Mouse (Mus musculus) C2C12 (cell line): ENCODE measurements around the gene Baz2a.

Experiments
- MYOD1 ChIP-seq: IDR thresholded peaks from one replicate; pipeline ENCODE4 v1.6.1; 2011; ENCODE audit warnings: low read depth; ENCODE audit not compliant: control insufficient read depth, insufficient read length
- USF1 ChIP-seq: IDR thresholded peaks from one replicate; pipeline ENCODE4 v1.6.1; 2011; ENCODE audit warnings: low read depth, mild to moderate bottlenecking, control low read depth, moderate library complexity

DNA sequence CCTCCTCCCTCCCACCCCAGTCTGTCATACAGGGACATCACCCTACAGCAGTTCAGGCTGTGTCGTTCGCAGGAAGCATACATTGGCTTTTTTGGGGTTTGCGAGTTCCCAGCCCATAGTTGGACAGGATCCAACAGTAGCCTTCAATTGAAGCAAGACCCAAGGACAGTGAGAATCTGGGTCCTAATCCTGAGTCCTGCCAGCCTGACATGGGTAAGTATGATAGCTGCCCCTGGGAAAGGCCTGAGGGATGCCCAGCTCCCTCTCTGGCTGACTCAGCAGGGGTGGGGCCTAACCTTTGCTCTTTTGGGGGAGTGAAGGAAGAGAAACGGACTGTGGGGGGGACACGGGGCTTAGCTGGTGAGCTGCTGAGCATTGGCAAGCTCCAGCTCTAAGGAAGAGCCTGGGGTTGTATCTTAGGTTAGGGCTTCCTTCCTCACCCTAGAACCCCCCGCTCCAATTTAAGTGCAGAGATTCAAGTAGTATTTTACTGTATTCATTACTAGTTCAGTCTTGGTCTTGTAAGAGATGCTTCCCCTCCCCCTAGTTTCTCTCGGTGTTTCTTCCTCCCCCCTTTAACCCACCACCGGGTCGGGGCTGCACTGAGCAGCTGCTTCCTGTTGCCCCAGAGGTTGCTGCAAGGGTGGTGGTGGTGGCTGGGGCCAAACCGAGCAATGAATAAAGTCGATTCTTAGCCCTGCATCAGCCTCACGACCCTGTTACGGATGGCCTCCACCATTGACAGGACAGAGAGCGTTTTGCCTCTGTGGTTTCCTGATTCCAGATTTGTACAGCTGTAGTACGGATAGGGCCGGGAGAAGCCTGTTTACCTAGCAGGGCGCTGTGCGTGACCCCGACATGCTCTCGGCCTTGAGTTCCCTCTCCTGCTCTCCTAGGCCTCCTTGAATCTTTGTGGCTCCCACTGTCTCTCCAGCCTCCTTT is at the start of gene Baz2a:
- TF ChIP-seq MYOD1, result no peak
- TF ChIP-seq USF1, result no peak
